In the genomic region with DNA sequence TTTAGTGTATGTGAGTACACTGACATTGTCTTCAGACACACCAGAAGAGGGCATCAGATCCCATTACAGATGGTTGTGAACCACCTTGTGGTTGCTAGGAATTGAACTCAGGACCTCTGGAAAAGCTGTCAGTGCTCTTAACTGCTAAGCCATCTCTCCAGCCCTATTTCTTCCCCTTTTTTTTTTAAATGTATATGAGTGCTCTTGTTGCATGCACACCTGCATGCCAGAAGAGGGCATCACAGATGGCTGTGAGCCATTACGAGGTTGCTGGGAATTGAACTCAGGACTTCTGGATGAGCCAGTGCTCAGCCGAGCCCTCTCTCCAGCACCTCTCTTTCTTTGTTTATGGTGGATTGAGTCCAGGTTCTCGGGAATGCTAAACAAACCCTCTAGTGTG, we compare ENCODE assay signal across 35 mouse cellular contexts. TPM values are rescaled to one million over a fixed set of nuclear protein-coding genes. Genes with fewer than 3 reads are reported as not detected.
A peak's percentile ranks its signal among the peaks of the same experiment; 100 is the strongest.
DNase-seq lines count a peak whose midpoint lies in the region; ATAC-seq and TF ChIP-seq lines count a peak whose summit lies in the region.
"Had no signal": no experiment of that assay in that cellular context is flagged by ENCODE, and none has a peak within 500 bp of the region (broad histone marks: within the 10 kb centered on the region; RNA-seq: fewer than 3 reads in every experiment).

No protein-coding gene starts in this region.

- TF ChIP-seq EP300 in stomach, postnatal 0 days (optimal IDR thresholded peaks at IDR 0.05) = no peak

- WGBS in midbrain, postnatal 0 days = 85% methylated on average over 3 of the region's 3 CpGs
- 84% methylated on average over 3 of the region's 3 CpGs for WGBS in midbrain, embryonic 16.5 days
- WGBS in stomach, postnatal 0 days = 66% methylated on average over 3 of the region's 3 CpGs

- no peak for ATAC-seq in midbrain, postnatal 0 days (ENCODE audit: low FRiP score)
- no peak for ATAC-seq in midbrain, embryonic 16.5 days
- ATAC-seq in stomach, postnatal 0 days (ENCODE audit: low FRiP score, low TSS enrichment) = no peak
- ATAC-seq: forebrain, embryonic 13.5 days; intestine, embryonic 16.5 days; midbrain, embryonic 13.5 days had no signal

- H3K4me3 ChIP-seq in gastrocnemius, adult 2 months = no peak overlapping the region
- H3K4me3 ChIP-seq in layer of hippocampus, adult 2 months = no peak overlapping the region
- H3K4me3 ChIP-seq in midbrain, postnatal 0 days (ENCODE audit: low read depth, low read length) = no peak overlapping the region
- H3K4me3 ChIP-seq in midbrain, embryonic 16.5 days (ENCODE audit: low read depth, low read length) = no peak overlapping the region
- H3K4me3 ChIP-seq in stomach, postnatal 0 days (ENCODE audit: low read depth, low read length) = no peak overlapping the region
- H3K4me3 ChIP-seq: forebrain, embryonic 13.5 days; heart, embryonic 10.5 days; heart, embryonic 15.5 days; midbrain, embryonic 13.5 days; neural tube, embryonic 15.5 days; stomach, embryonic 15.5 days had no signal

- intact Hi-C loops in gastrocnemius, postnatal 14 days (cut with DNase I; ENCODE audit: low total_unique reads) = no loop called here
- intact Hi-C loops in gastrocnemius, adult 2 months (cut with DNase I) = no loop called here

- no peak overlapping the region for H3K4me2 ChIP-seq in midbrain, postnatal 0 days (ENCODE audit: low read depth, low read length, poor library complexity, severe bottlenecking)
- H3K4me2 ChIP-seq in midbrain, embryonic 16.5 days (ENCODE audit: low read length) = no peak overlapping the region
- H3K4me2 ChIP-seq in stomach, postnatal 0 days (replicated peaks; ENCODE audit: low read depth) = no peak overlapping the region
- H3K4me2 ChIP-seq: forebrain, embryonic 13.5 days; heart, embryonic 15.5 days; stomach, embryonic 15.5 days had no signal

- H3K9me3 ChIP-seq in midbrain, postnatal 0 days (ENCODE audit: low read length) = no peaks in the 10 kb centered on the region
- no peaks in the 10 kb centered on the region for H3K9me3 ChIP-seq in midbrain, embryonic 16.5 days (replicated peaks; ENCODE audit: control insufficient read depth, low read length, poor library complexity, severe bottlenecking)
- no peaks in the 10 kb centered on the region for H3K9me3 ChIP-seq in stomach, postnatal 0 days (ENCODE audit: control insufficient read depth, low read length)
- H3K9me3 ChIP-seq: forebrain, embryonic 13.5 days; heart, embryonic 10.5 days; heart, embryonic 15.5 days; midbrain, embryonic 13.5 days; neural tube, embryonic 15.5 days; stomach, embryonic 15.5 days had no signal

- H3K27me3 ChIP-seq in midbrain, postnatal 0 days (ENCODE audit: insufficient read depth, low read length) = peaks cover 8% of the 10 kb centered on the region
- peaks cover 11% of the 10 kb centered on the region; the same call in 1 of the 2 replicates for H3K27me3 ChIP-seq in midbrain, embryonic 16.5 days (ENCODE audit: control insufficient read depth, insufficient read depth, low read depth, low read length)
- no peaks in the 10 kb centered on the region for H3K27me3 ChIP-seq in stomach, postnatal 0 days (ENCODE audit: control insufficient read depth, insufficient read depth, low read length)
- H3K27me3 ChIP-seq: stomach, embryonic 15.5 days had no signal

- H3K36me3 ChIP-seq in midbrain, postnatal 0 days (ENCODE audit: insufficient read depth, low read length) = peaks cover 10% of the 10 kb centered on the region
- H3K36me3 ChIP-seq in midbrain, embryonic 16.5 days (ENCODE audit: control insufficient read depth, insufficient read depth, low read length) = peaks cover 12% of the 10 kb centered on the region
- H3K36me3 ChIP-seq in stomach, postnatal 0 days (ENCODE audit: control insufficient read depth, insufficient read depth, low read length) = peaks cover 14% of the 10 kb centered on the region

- H3K4me1 ChIP-seq in midbrain, postnatal 0 days (ENCODE audit: insufficient read depth, low read length) = peaks cover 10% of the 10 kb centered on the region; the same call in 1 of the 2 replicates
- peaks cover 16% of the 10 kb centered on the region for H3K4me1 ChIP-seq in midbrain, embryonic 16.5 days (ENCODE audit: control insufficient read depth, insufficient read depth, low read length)
- H3K4me1 ChIP-seq in stomach, postnatal 0 days (replicated peaks; ENCODE audit: control insufficient read depth, insufficient read depth) = no peaks in the 10 kb centered on the region

- no peak overlapping the region for H3K27ac ChIP-seq in gastrocnemius, adult 2 months
- no peak overlapping the region for H3K27ac ChIP-seq in layer of hippocampus, adult 2 months
- no peak overlapping the region for H3K27ac ChIP-seq in midbrain, postnatal 0 days (ENCODE audit: low read depth, low read length)
- no peak overlapping the region for H3K27ac ChIP-seq in midbrain, embryonic 16.5 days (ENCODE audit: low read length)
- no peak overlapping the region for H3K27ac ChIP-seq in stomach, postnatal 0 days (replicated peaks)
- H3K27ac ChIP-seq: forebrain, embryonic 13.5 days; heart, embryonic 10.5 days; heart, embryonic 15.5 days; macrophage; midbrain, embryonic 13.5 days; stomach, embryonic 15.5 days had no signal

- peak; percentile 2 for DNase-seq in gastrocnemius, postnatal 14 days
- no peak for DNase-seq in gastrocnemius, adult 2 months
- DNase-seq in layer of hippocampus, adult 2 months (ENCODE audit: low spot score in 2 of 2) = no peak
- no peak for DNase-seq in layer of hippocampus, postnatal 14 days (ENCODE audit: low spot score in 2 of 2)
- DNase-seq in midbrain, postnatal 0 days (ENCODE audit: low spot score) = no peak
- no peak for DNase-seq in stomach, postnatal 0 days (ENCODE audit: low spot score)
- DNase-seq in spleen, postnatal 36 days (ENCODE audit: low spot score in 2 of 2) = no peak
- DNase-seq: adrenal gland, adult 8-10 months; cerebellum, adult 2 months; cerebellum, postnatal 25 days; kidney, adult 9 months; kidney, postnatal 25 days; layer of hippocampus, postnatal 36 days; lung, postnatal 10 days; retina, postnatal 1 day; right cerebral cortex, postnatal 14 days; thymus, postnatal 14 days had no signal

- H3K9ac ChIP-seq in midbrain, postnatal 0 days (replicated peaks; ENCODE audit: low read length, poor library complexity, severe bottlenecking) = no peak overlapping the region
- H3K9ac ChIP-seq in midbrain, embryonic 16.5 days (ENCODE audit: low read depth, low read length) = no peak overlapping the region
- H3K9ac ChIP-seq in stomach, postnatal 0 days (ENCODE audit: low read length) = no peak overlapping the region
- H3K9ac ChIP-seq: forebrain, embryonic 13.5 days; heart, embryonic 15.5 days; midbrain, embryonic 13.5 days; neural tube, embryonic 15.5 days; stomach, embryonic 15.5 days had no signal

- TF ChIP-seq CTCF in gastrocnemius, adult 2 months (IDR thresholded peaks at IDR 0.05) = no peak
- TF ChIP-seq CTCF in layer of hippocampus, adult 2 months (conservative IDR thresholded peaks at IDR 0.05) = peak; percentile 63
- TF ChIP-seq CTCF in midbrain, postnatal 0 days (IDR thresholded peaks at IDR 0.05) = peak; percentile 41
- TF ChIP-seq CTCF in stomach, postnatal 0 days (IDR thresholded peaks at IDR 0.05; ENCODE audit: low read depth) = peak; percentile 30

RNA-seq across cellular contexts. Expression of gene Tnfrsf25, which starts 6.2 kb away (rescaled TPM):
- total RNA-seq in gastrocnemius, postnatal 14 days (2021) = 1 to 10 TPM in 1 of 2 experiments, under 1 TPM in 1; 0.74 to 1.1 TPM
- total RNA-seq in gastrocnemius, adult 2 months (2021) = 1 to 10 TPM in 1 of 2 experiments, under 1 TPM in 1; 0.38 to 2.0 TPM
- total RNA-seq in layer of hippocampus, adult 2 months (2021) = 10 to 100 TPM; 22.7 to 48.4 TPM
- total RNA-seq in layer of hippocampus, postnatal 14 days (2021) = 10 to 100 TPM; 17.7 to 25.6 TPM
- total RNA-seq in midbrain, postnatal 0 days (2014; rRNA removed) = 0.99 and 2.0 TPM in 2 replicates
- 0.38 and 0.49 TPM in 2 replicates for polyA plus RNA-seq in midbrain, postnatal 0 days (2015; fragmentation: Nextera tagmentation; extraction: Ambion mirVana)
- 0.37 and 0.83 TPM in 2 replicates for polyA plus RNA-seq in midbrain, embryonic 16.5 days (2015; fragmentation: Nextera tagmentation; extraction: Ambion mirVana)
- 0.49 and 0.96 TPM in 2 replicates for polyA plus RNA-seq in stomach, postnatal 0 days (2015; fragmentation: Nextera tagmentation; extraction: Ambion mirVana)
- total RNA-seq: megakaryocyte-erythroid progenitor cell, adult 5-6 weeks had no signal

RNA-seq across cellular contexts. Expression of gene Plekhg5, which starts 37.2 kb away (rescaled TPM):
- total RNA-seq in gastrocnemius, postnatal 14 days (2021) = 10 to 100 TPM; 11.2 to 17.1 TPM
- total RNA-seq in gastrocnemius, adult 2 months (2021) = 1 to 10 TPM; 4.9 to 6.6 TPM
- total RNA-seq in layer of hippocampus, adult 2 months (2021) = 100 to 1,000 TPM; 163 to 164 TPM
- total RNA-seq in layer of hippocampus, postnatal 14 days (2021) = 100 to 1,000 TPM; 106 to 115 TPM
- 17.6 and 33.5 TPM in 2 replicates for total RNA-seq in midbrain, postnatal 0 days (2014; rRNA removed)
- 13.0 and 15.1 TPM in 2 replicates for polyA plus RNA-seq in midbrain, postnatal 0 days (2015; fragmentation: Nextera tagmentation; extraction: Ambion mirVana)
- 11.8 and 13.1 TPM in 2 replicates for polyA plus RNA-seq in midbrain, embryonic 16.5 days (2015; fragmentation: Nextera tagmentation; extraction: Ambion mirVana)
- 6.4 and 7.5 TPM in 2 replicates for polyA plus RNA-seq in stomach, postnatal 0 days (2015; fragmentation: Nextera tagmentation; extraction: Ambion mirVana)

RNA-seq across cellular contexts. Expression of gene Espn, which starts 42.7 kb away (rescaled TPM):
- under 1 TPM; 0.58 to 0.90 TPM for total RNA-seq in gastrocnemius, postnatal 14 days (2021)
- total RNA-seq in gastrocnemius, adult 2 months (2021) = under 1 TPM; 0.13 to 0.45 TPM
- total RNA-seq in layer of hippocampus, adult 2 months (2021) = 1 to 10 TPM; 1.2 to 1.9 TPM
- under 1 TPM; 0.57 to 0.94 TPM for total RNA-seq in layer of hippocampus, postnatal 14 days (2021)
- 0.22 and 0.42 TPM in 2 replicates for total RNA-seq in midbrain, postnatal 0 days (2014; rRNA removed)
- 0.22 and 0.53 TPM in 2 replicates for polyA plus RNA-seq in midbrain, postnatal 0 days (2015; fragmentation: Nextera tagmentation; extraction: Ambion mirVana)
- 0.14 and 0.25 TPM in 2 replicates for polyA plus RNA-seq in midbrain, embryonic 16.5 days (2015; fragmentation: Nextera tagmentation; extraction: Ambion mirVana)
- polyA plus RNA-seq in stomach, postnatal 0 days (2015; fragmentation: Nextera tagmentation; extraction: Ambion mirVana) = 13.8 and 14.4 TPM in 2 replicates

RNA-seq across cellular contexts. Expression of gene Hes2, which starts 49.2 kb away (rescaled TPM):
- not detected for total RNA-seq in gastrocnemius, postnatal 14 days (2021)
- total RNA-seq in gastrocnemius, adult 2 months (2021) = not detected
- not detected for total RNA-seq in layer of hippocampus, adult 2 months (2021)
- total RNA-seq in layer of hippocampus, postnatal 14 days (2021) = not detected
- not detected in 2 replicates for total RNA-seq in midbrain, postnatal 0 days (2014; rRNA removed)
- not detected in 2 replicates for polyA plus RNA-seq in midbrain, postnatal 0 days (2015; fragmentation: Nextera tagmentation; extraction: Ambion mirVana)
- polyA plus RNA-seq in midbrain, embryonic 16.5 days (2015; fragmentation: Nextera tagmentation; extraction: Ambion mirVana) = not detected in 2 replicates
- 0.52 and 0.87 TPM in 2 replicates for polyA plus RNA-seq in stomach, postnatal 0 days (2015; fragmentation: Nextera tagmentation; extraction: Ambion mirVana)
- total RNA-seq: adrenal gland, adult 8-10 months; adrenal gland, postnatal 4 days; gastrocnemius, adult 8-10 months; heart, postnatal 25 days; layer of hippocampus, adult 8-10 months; layer of hippocampus, postnatal 36 days; left cerebral cortex, postnatal 10 days; liver, adult 2 months had no signal
- polyA plus RNA-seq: cerebellum, adult 2 months; forebrain, embryonic 13.5 days; frontal cortex, adult 2 months; heart, embryonic 10.5 days; limb, embryonic 11.5 days; liver, adult 2 months; neural tube, embryonic 15.5 days had no signal
